Mouse (Mus musculus) forebrain, embryonic 13.5 days (tissue): ENCODE results near the gene Syf2. TPM values are rescaled to one million over a fixed set of nuclear protein-coding genes. Genes with fewer than 3 reads are reported as not detected.

ENCODE experiments used
- ATAC-seq: fragments of 200-750 bp; cut with Nextera tagmentation; 2 replicates; pipeline ENCODE4 v1.8.0; 2017
- H3K27ac ChIP-seq: fragments of 300-500 bp; sonication (generic); 2 replicates; pipeline ENCODE4 v1.5.1; 2015; ENCODE audit warnings: inconsistent platforms, mild to moderate bottlenecking, moderate library complexity
- H3K27me3 ChIP-seq: fragments of 300-500 bp; sonication (generic); 2 replicates; pipeline ENCODE4 v1.6.1; 2015; ENCODE audit warnings: mild to moderate bottlenecking, inconsistent platforms
- H3K36me3 ChIP-seq: fragments of 300-500 bp; sonication (generic); 2 replicates; pipeline ENCODE4 v1.6.1; 2015; ENCODE audit warnings: mild to moderate bottlenecking, inconsistent platforms; ENCODE audit not compliant: poor library complexity, severe bottlenecking
- H3K4me1 ChIP-seq: fragments of 300-500 bp; sonication (generic); 2 replicates; pipeline ENCODE4 v1.6.1; 2015; ENCODE audit warnings: inconsistent platforms
- H3K4me2 ChIP-seq: fragments of 300-500 bp; sonication (generic); 2 replicates; pipeline ENCODE4 v1.6.1; 2015; ENCODE audit warnings: inconsistent platforms, mild to moderate bottlenecking, moderate library complexity
- H3K4me3 ChIP-seq: fragments of 300-500 bp; sonication (generic); 2 replicates; pipeline ENCODE4 v1.5.1; 2015; ENCODE audit warnings: mild to moderate bottlenecking, inconsistent platforms
- H3K9ac ChIP-seq: fragments of 300-500 bp; sonication (generic); 2 replicates; pipeline ENCODE4 v1.6.1; 2015; ENCODE audit warnings: mild to moderate bottlenecking, inconsistent platforms
- H3K9me3 ChIP-seq: fragments of 300-500 bp; sonication (generic); replicated peaks from 2 replicates; pipeline ENCODE4 v1.6.1; 2016; ENCODE audit warnings: inconsistent platforms
- WGBS: fragments of 180-500 bp; shearing (Covaris S2); methylation state at CpG from one replicate; pipeline ENCODE4 v1.1.7; 2015; 5-methylcytosine and 5-hydroxymethylcytosine counted together
- polyA plus RNA-seq: library from polyadenylated mRNA; unstranded; fragments of >200 nt; fragmentation: Nextera tagmentation; extraction: Ambion mirVana; gene quantifications from 2 replicates; pipeline ENCODE4 v1.2.1, GENCODE M21; 2015

Gene Syf2
- polyA plus RNA-seq, 1 experiment from 2014 or later, result 79.1 TPM

DNA sequence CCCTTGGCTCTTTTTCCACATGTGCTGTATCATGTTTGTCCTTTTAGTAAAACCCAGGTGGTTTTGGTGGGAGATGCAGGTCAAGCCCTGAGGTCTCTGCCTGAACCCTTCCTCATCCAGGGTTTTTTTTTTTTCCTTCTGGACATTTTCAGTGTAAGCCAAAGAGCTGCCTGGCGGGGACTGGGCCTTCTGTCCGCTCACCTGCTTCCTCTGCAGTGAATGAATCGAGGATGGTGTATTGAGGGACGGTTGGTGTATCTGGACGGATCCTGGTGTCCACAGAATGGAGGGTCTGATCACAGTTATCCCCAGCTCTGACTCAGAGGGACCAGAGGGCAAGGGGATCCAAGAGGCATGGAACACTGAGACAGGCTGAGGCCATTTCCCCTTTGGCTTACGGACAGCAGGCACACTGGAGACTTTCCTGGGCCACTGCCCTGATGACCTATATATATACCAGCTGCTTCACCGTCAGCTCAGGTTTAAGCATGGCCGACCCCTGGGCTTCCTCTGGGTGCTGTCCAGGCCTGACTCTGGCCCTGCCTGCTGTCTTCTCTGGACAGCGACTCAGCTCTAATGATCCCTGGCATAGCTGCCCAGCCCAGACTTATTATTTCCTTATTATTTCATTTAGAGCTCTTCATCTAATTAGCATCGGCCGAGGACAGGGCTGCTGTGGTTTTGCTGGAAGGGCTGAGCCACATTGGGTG, 55.1 kb downstream of the Syf2 start:
- Histone ChIP-seq H3K36me3 (no peaks in the 10 kb centered on the region), H3K9ac (no peak overlapping the region), H3K4me3 (no peak overlapping the region), H3K27ac (no peak overlapping the region), H3K27me3 (no peaks in the 10 kb centered on the region), H3K4me1 (peaks cover 9% of the 10 kb centered on the region), H3K4me2 (no peak overlapping the region), H3K9me3 (no peaks in the 10 kb centered on the region)
- ATAC-seq, result no peak
- 83% methylated on average over 11 of the region's 11 CpGs for whole genome bisulfite sequencing

DNA sequence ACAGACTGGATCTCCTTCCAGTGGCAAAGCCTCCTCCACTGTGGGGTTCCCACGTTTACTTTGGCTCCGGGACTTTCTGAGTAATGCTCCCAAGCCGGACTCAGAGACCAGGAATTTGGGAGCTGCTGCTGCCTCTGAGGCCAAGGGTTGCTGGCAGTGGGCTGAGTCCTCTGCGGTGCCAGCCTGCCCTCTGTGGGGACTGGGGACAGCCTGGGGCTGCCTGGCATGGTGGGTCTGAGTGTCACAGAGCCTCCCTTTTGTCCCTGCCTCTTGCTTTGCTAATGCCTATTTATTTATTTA, 55.6 kb downstream of the Syf2 start:
- Histone ChIP-seq H3K27ac (no peak overlapping the region), H3K9me3 (no peaks in the 10 kb centered on the region), H3K27me3 (no peaks in the 10 kb centered on the region), H3K9ac (no peak overlapping the region), H3K4me2 (no peak overlapping the region), H3K4me3 (no peak overlapping the region), H3K36me3 (no peaks in the 10 kb centered on the region), H3K4me1 (peaks cover 9% of the 10 kb centered on the region)
- no peak for ATAC-seq
- WGBS, result 76% methylated on average over 4 of the region's 4 CpGs

DNA sequence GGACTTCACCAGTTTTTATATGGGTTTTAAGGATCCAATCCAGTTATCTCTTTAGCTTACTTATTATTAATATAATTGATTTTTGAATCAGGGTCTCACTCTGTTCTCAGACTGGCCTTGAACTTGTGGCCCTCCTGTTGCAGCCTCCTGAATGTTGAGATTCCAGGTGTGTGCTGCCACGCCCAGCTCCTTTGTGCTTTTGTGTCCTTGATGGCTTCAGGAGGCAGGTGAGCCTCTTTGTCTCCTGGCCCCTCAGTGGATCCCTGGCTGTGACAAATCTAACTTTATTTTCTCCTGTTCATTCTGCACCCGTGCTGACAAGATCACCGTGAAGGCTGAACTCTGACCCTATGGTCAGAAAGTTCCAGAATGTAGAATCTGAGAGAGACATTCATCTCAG, 56.3 kb downstream of the Syf2 start:
- Histone ChIP-seq H3K36me3 (no peaks in the 10 kb centered on the region), H3K27me3 (no peaks in the 10 kb centered on the region), H3K9me3 (no peaks in the 10 kb centered on the region), H3K4me2 (no peak overlapping the region), H3K4me3 (no peak overlapping the region), H3K27ac (no peak overlapping the region), H3K9ac (no peak overlapping the region), H3K4me1 (peaks cover 9% of the 10 kb centered on the region)
- ATAC-seq, result no peak
- 81% methylated on average over 3 of the region's 3 CpGs for WGBS

Other genes with a start within 250 kb of the Syf2 start
- 1.6 TPM in 2 replicates for gene Man1c1, start 226.6 kb upstream of the Syf2 start, polyA plus RNA-seq
- gene Ldlrap1, start 162.9 kb upstream of the Syf2 start, polyA plus RNA-seq, result 2.6 and 2.7 TPM in 2 replicates
- 91.3 and 91.8 TPM in 2 replicates for gene Maco1, start 77.6 kb upstream of the Syf2 start, polyA plus RNA-seq
- 1.5 TPM in 2 replicates for gene Rhd, start 66.4 kb upstream of the Syf2 start, polyA plus RNA-seq
- 161 and 176 TPM in 2 replicates for gene Tmem50a, start 15.9 kb upstream of the Syf2 start, polyA plus RNA-seq
- gene Rsrp1, start 7.3 kb upstream of the Syf2 start, polyA plus RNA-seq, result 474 and 488 TPM in 2 replicates
- not detected in 2 replicates for gene Runx3, start 189.8 kb downstream of the Syf2 start, polyA plus RNA-seq